Mouse (Mus musculus) lung, postnatal 0 days (tissue): Measurements from ENCODE around the gene P2rx1.

Source experiments
- CTCF ChIP-seq: IDR thresholded peaks from 2 replicates; pipeline ENCODE4 v1.5.1; 2016; ENCODE audit warnings: antibody characterized with exemption, mild to moderate bottlenecking
- EP300 ChIP-seq: IDR thresholded peaks from 2 replicates; pipeline ENCODE4 v1.6.1; 2016; ENCODE audit warnings: antibody characterized with exemption, mild to moderate bottlenecking, control low read depth

GRCm38 (mm10) chr11:73013981-73014380 is 15.1 kb downstream of the P2rx1 start:
- TF ChIP-seq CTCF: no peak
- TF ChIP-seq EP300: no peak
